Mouse (Mus musculus): ENCODE results near the gene Cfap299.

Cfap299 gene

GRCm38 (mm10) chr5:98585915-98586314 lies 256.8 kb downstream of the Cfap299 start:
- DNase-seq (ENCODE audit: low read depth, low spot score): no peak

GRCm38 (mm10) chr5:98613511-98613910 lies 284.4 kb downstream of the Cfap299 start:
- DNase-seq (ENCODE audit: low read depth, low spot score): no peak

GRCm38 (mm10) chr5:98616902-98617301 lies 287.8 kb downstream of the Cfap299 start:
- peak; percentile 11 for DNase-seq (ENCODE audit: low read depth, low spot score)

- DNase-seq (ENCODE audit: low read depth, low spot score): no peak
Observed at GRCm38 (mm10) chr5:98617416-98617815, 288.3 kb downstream of the Cfap299 start.

- no peak for DNase-seq (ENCODE audit: low read depth, low spot score)
Observed at GRCm38 (mm10) chr5:98650345-98650744, 321.2 kb downstream of the Cfap299 start.

GRCm38 (mm10) chr5:98651049-98651448 lies 321.9 kb downstream of the Cfap299 start:
- DNase-seq (ENCODE audit: low read depth, low spot score): no peak

- DNase-seq (ENCODE audit: low read depth, low spot score): no peak
Observed at GRCm38 (mm10) chr5:98688254-98688653, 359.1 kb downstream of the Cfap299 start.

GRCm38 (mm10) chr5:98692070-98692469 lies 363.0 kb downstream of the Cfap299 start:
- DNase-seq (ENCODE audit: low read depth, low spot score): no peak

GRCm38 (mm10) chr5:98696336-98696735 lies 367.2 kb downstream of the Cfap299 start:
- DNase-seq (ENCODE audit: low read depth, low spot score): no peak

GRCm38 (mm10) chr5:98703963-98704362 lies 374.9 kb downstream of the Cfap299 start:
- peak; percentile 15 for DNase-seq (ENCODE audit: low read depth, low spot score)

GRCm38 (mm10) chr5:98706597-98706996 lies 377.5 kb downstream of the Cfap299 start:
- DNase-seq (ENCODE audit: low read depth, low spot score): peak; percentile 63

- DNase-seq (ENCODE audit: low read depth, low spot score): no peak
Observed at GRCm38 (mm10) chr5:98715392-98715791, 386.3 kb downstream of the Cfap299 start.

GRCm38 (mm10) chr5:98732157-98733009 lies 403.3 kb downstream of the Cfap299 start:
- DNase-seq (ENCODE audit: low read depth, low spot score): no peak

- no peak for DNase-seq (ENCODE audit: low read depth, low spot score)
Observed at GRCm38 (mm10) chr5:98733010-98733399, 403.9 kb downstream of the Cfap299 start.

- no peak for DNase-seq (ENCODE audit: low read depth, low spot score)
Observed at GRCm38 (mm10) chr5:98761858-98762652, 433.0 kb downstream of the Cfap299 start.

- no peak for DNase-seq (ENCODE audit: low read depth, low spot score)
Observed at GRCm38 (mm10) chr5:98778588-98778987, 449.5 kb downstream of the Cfap299 start.

- DNase-seq (ENCODE audit: low read depth, low spot score): no peak
Observed at GRCm38 (mm10) chr5:98782066-98782465, 453.0 kb downstream of the Cfap299 start.

GRCm38 (mm10) chr5:98787735-98788134 lies 458.6 kb downstream of the Cfap299 start:
- no peak for DNase-seq (ENCODE audit: low read depth, low spot score)

- DNase-seq (ENCODE audit: low read depth, low spot score): no peak
Observed at GRCm38 (mm10) chr5:98788568-98788967, 459.5 kb downstream of the Cfap299 start.

- no peak for DNase-seq (ENCODE audit: low read depth, low spot score)
Observed at GRCm38 (mm10) chr5:98790894-98791607, 461.9 kb downstream of the Cfap299 start.

- DNase-seq (ENCODE audit: low read depth, low spot score): no peak
Observed at GRCm38 (mm10) chr5:98801495-98801894, 472.4 kb downstream of the Cfap299 start.

GRCm38 (mm10) chr5:98804761-98805160 lies 475.7 kb downstream of the Cfap299 start:
- DNase-seq (ENCODE audit: low read depth, low spot score): no peak
